Mouse (Mus musculus): ENCODE measurements at regions not wholly inside any gene's neighbourhood (a gene's known extent, or its start where the extent isn't known, plus 50 kb on each side); places are given as distances from the start of the nearest gene placed in this dataset.

GRCm38 (mm10) chr14:76616367-76616683 lies 59.6 kb upstream of the Serp2 start:
- Histone ChIP-seq H3K27ac (ENCODE audit: insufficient read depth, low read length) (peak overlapping the region; percentile 81), H3K4me1 (ENCODE audit: control insufficient read depth, insufficient read depth, low read length) (peaks cover 17% of the 10 kb centered on the region), H3K9ac (ENCODE audit: low read depth, poor library complexity, severe bottlenecking) (no peak overlapping the region), H3K4me3 (ENCODE audit: low read depth, low read length) (no peak overlapping the region), H3K27me3 (ENCODE audit: control insufficient read depth, insufficient read depth, low read length, poor library complexity, severe bottlenecking) (no peaks in the 10 kb centered on the region), H3K9me3 (replicated peaks; ENCODE audit: control insufficient read depth, insufficient read depth, low read length, poor library complexity, severe bottlenecking) (no peaks in the 10 kb centered on the region), H3K36me3 (ENCODE audit: control insufficient read depth, insufficient read depth, low read length, poor library complexity, severe bottlenecking) (no peaks in the 10 kb centered on the region)
- TF ChIP-seq EP300 (IDR thresholded peaks at IDR 0.05; ENCODE audit: insufficient read depth, low read depth, low read length) (peak; percentile 75; the same call in 1 of the 2 replicates), POLR2A (IDR thresholded peaks at IDR 0.05; ENCODE audit: insufficient read depth, low read length) (no peak), CTCF (IDR thresholded peaks at IDR 0.05; ENCODE audit: low read depth, low read length) (no peak)

DNA sequence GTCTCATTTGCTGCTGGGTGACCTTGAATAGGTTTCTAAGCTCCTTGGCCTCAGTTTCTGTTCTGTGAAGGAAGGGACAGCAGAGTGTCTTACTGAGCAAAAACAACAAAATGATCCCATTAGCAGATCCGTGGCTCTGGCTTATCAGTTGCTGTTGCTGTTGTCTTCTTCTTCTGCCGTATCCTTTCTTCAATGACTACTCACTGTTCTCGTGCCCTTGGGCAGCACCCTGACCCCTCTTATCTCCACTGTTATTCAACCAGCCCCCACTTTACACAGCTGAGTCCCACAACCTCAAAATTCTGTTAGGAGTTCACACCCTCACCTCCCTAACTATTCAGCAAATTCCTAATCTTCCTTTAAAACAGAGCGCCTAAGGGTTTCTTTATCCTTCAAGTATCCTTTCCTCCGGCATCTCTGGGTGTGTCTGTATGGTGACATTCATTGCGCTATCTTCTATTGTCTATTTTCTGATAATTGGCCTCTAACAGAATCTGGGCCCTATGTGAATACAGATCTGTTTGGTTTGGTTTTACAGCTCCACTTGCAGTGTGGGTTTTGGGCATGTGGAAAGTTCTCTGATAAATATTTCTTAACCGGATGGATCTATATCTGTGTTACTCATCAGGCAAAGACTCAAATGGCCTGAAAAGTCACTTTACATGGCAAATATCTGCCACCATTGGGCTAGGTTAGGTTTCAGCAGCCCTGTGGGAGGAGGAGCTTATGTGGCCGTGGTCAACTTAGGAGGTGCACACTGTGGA lies 59.1 kb upstream of the Serp2 start:
- Histone ChIP-seq H3K4me3 (ENCODE audit: low read depth, low read length) (no peak overlapping the region), H3K27ac (ENCODE audit: insufficient read depth, low read length) (peak overlapping the region; percentile 81), H3K9me3 (replicated peaks; ENCODE audit: control insufficient read depth, insufficient read depth, low read length, poor library complexity, severe bottlenecking) (no peaks in the 10 kb centered on the region), H3K27me3 (ENCODE audit: control insufficient read depth, insufficient read depth, low read length, poor library complexity, severe bottlenecking) (no peaks in the 10 kb centered on the region), H3K9ac (ENCODE audit: low read depth, poor library complexity, severe bottlenecking) (no peak overlapping the region), H3K36me3 (ENCODE audit: control insufficient read depth, insufficient read depth, low read length, poor library complexity, severe bottlenecking) (no peaks in the 10 kb centered on the region), H3K4me1 (ENCODE audit: control insufficient read depth, insufficient read depth, low read length) (peaks cover 17% of the 10 kb centered on the region)
- TF ChIP-seq EP300 (IDR thresholded peaks at IDR 0.05; ENCODE audit: insufficient read depth, low read depth, low read length): peak; percentile 86
- no peak for TF ChIP-seq CTCF (IDR thresholded peaks at IDR 0.05; ENCODE audit: low read depth, low read length)
- no peak for TF ChIP-seq POLR2A (IDR thresholded peaks at IDR 0.05; ENCODE audit: insufficient read depth, low read length)

GRCm38 (mm10) chr14:76615182-76615581 lies 58.5 kb upstream of the Serp2 start:
- Histone ChIP-seq H3K4me1 (ENCODE audit: control insufficient read depth, insufficient read depth, low read length) (peaks cover 20% of the 10 kb centered on the region), H3K27ac (ENCODE audit: insufficient read depth, low read length) (peak overlapping the region; percentile 81), H3K9ac (ENCODE audit: low read depth, poor library complexity, severe bottlenecking) (no peak overlapping the region), H3K27me3 (ENCODE audit: control insufficient read depth, insufficient read depth, low read length, poor library complexity, severe bottlenecking) (no peaks in the 10 kb centered on the region), H3K4me3 (ENCODE audit: low read depth, low read length) (no peak overlapping the region), H3K36me3 (ENCODE audit: control insufficient read depth, insufficient read depth, low read length, poor library complexity, severe bottlenecking) (no peaks in the 10 kb centered on the region), H3K9me3 (replicated peaks; ENCODE audit: control insufficient read depth, insufficient read depth, low read length, poor library complexity, severe bottlenecking) (no peaks in the 10 kb centered on the region)
- TF ChIP-seq CTCF (IDR thresholded peaks at IDR 0.05; ENCODE audit: low read depth, low read length): no peak
- no peak for TF ChIP-seq EP300 (IDR thresholded peaks at IDR 0.05; ENCODE audit: insufficient read depth, low read depth, low read length)
- TF ChIP-seq POLR2A (IDR thresholded peaks at IDR 0.05; ENCODE audit: insufficient read depth, low read length): no peak

DNA sequence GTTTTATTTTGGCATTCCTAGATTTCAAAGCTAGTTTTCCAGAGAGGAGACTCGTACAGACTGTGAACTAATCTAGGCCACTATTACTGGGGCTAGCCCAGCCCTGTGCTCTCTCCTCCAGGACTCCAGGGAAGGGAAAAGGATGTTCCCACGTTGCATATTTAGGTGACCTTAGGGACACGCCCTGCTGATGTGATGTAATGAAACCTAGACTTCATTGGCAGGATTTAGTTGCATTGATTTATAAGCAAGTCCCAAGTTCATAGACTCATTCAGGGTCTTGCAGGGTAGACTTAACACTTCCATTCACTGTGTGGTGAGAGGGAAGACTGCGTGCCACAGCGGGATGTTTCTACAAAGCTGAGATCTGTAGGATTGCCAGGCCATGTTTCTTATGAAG lies 58.0 kb upstream of the Serp2 start:
- H3K4me3 ChIP-seq (ENCODE audit: low read depth, low read length): no peak overlapping the region
- H3K36me3 ChIP-seq (ENCODE audit: control insufficient read depth, insufficient read depth, low read length, poor library complexity, severe bottlenecking): no peaks in the 10 kb centered on the region
- H3K9ac ChIP-seq (ENCODE audit: low read depth, poor library complexity, severe bottlenecking): no peak overlapping the region
- peak overlapping the region; percentile 81 for H3K27ac ChIP-seq (ENCODE audit: insufficient read depth, low read length)
- peaks cover 18% of the 10 kb centered on the region for H3K4me1 ChIP-seq (ENCODE audit: control insufficient read depth, insufficient read depth, low read length)
- TF ChIP-seq EP300 (IDR thresholded peaks at IDR 0.05; ENCODE audit: insufficient read depth, low read depth, low read length): no peak
- TF ChIP-seq CTCF (IDR thresholded peaks at IDR 0.05; ENCODE audit: low read depth, low read length): no peak
- no peak for TF ChIP-seq POLR2A (IDR thresholded peaks at IDR 0.05; ENCODE audit: insufficient read depth, low read length)
- H3K9me3 ChIP-seq (replicated peaks; ENCODE audit: control insufficient read depth, insufficient read depth, low read length, poor library complexity, severe bottlenecking): no peaks in the 10 kb centered on the region
- no peaks in the 10 kb centered on the region for H3K27me3 ChIP-seq (ENCODE audit: control insufficient read depth, insufficient read depth, low read length, poor library complexity, severe bottlenecking)

DNA sequence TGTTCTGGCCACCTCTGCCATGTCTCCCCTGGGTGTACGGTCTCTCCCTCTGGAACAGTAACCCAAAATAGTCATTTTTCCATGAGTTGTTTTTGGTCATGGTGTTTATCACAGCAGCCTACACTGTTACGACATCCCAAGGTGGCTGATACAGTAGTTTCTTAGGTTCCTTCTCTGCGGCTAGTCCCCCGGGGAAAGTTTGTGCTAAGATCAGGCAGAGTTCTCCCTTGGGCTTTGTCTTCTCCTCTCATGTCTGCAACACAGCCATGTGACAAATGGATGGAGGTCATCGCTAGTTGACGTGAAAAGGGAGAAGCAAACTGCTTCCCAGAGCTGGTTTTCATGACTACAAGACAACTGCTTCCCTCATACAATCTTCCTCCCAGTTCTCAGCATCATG lies 56.9 kb upstream of the Serp2 start:
- no peaks in the 10 kb centered on the region for H3K27me3 ChIP-seq (ENCODE audit: control insufficient read depth, insufficient read depth, low read length, poor library complexity, severe bottlenecking)
- H3K4me3 ChIP-seq (ENCODE audit: low read depth, low read length): no peak overlapping the region
- H3K4me1 ChIP-seq (ENCODE audit: control insufficient read depth, insufficient read depth, low read length): peaks cover 14% of the 10 kb centered on the region
- no peak overlapping the region for H3K9ac ChIP-seq (ENCODE audit: low read depth, poor library complexity, severe bottlenecking)
- TF ChIP-seq EP300 (IDR thresholded peaks at IDR 0.05; ENCODE audit: insufficient read depth, low read depth, low read length) (no peak), POLR2A (IDR thresholded peaks at IDR 0.05; ENCODE audit: insufficient read depth, low read length) (no peak), CTCF (IDR thresholded peaks at IDR 0.05; ENCODE audit: low read depth, low read length) (no peak)
- no peak overlapping the region for H3K27ac ChIP-seq (ENCODE audit: insufficient read depth, low read length)
- no peaks in the 10 kb centered on the region for H3K9me3 ChIP-seq (replicated peaks; ENCODE audit: control insufficient read depth, insufficient read depth, low read length, poor library complexity, severe bottlenecking)
- no peaks in the 10 kb centered on the region for H3K36me3 ChIP-seq (ENCODE audit: control insufficient read depth, insufficient read depth, low read length, poor library complexity, severe bottlenecking)

Measured in ES-Bruce4 (cell line).